Mouse (Mus musculus): ENCODE results near the gene Xiap. TPM values are rescaled to one million over a fixed set of nuclear protein-coding genes. Genes with fewer than 3 reads are reported as not detected.

Gene Xiap
- total RNA-seq, 1 experiment = 22.2 TPM

DNA sequence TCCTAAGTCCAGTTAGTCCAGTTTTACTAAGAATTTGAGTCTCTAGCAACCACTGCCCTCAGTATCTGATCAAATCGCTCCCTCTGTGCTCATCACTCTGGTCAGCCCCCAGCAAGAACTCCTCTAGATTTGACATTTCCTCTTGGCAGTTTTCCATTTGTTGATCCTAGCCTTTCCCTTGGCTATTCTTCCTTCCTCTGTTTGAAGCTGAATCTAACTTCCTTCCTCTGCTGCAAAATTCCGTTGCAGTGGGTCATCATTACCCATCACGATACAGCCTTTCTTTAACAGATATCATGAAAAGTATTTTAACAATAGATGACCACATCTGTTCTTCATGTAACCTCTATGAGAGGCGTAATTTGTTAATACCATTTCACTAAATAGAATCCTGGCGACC is 2.5 kb upstream of the Xiap start:
- Histone ChIP-seq H3K27ac (ENCODE audit: insufficient read depth, low read depth, low read length, poor library complexity, severe bottlenecking) (no peak overlapping the region), H3K4me3 (ENCODE audit: insufficient read depth in 1 of 2, low read depth in 1 of 2, low read length in 2 of 2, poor library complexity in 1 of 2, severe bottlenecking in 1 of 2) (no peak overlapping the region), H3K36me3 (ENCODE audit: control insufficient read depth, insufficient read depth, low read length, poor library complexity, severe bottlenecking) (no peaks in the 10 kb centered on the region), H3K9me3 (ENCODE audit: control insufficient read depth, insufficient read depth, low read depth, low read length) (no peaks in the 10 kb centered on the region), H3K4me1 (ENCODE audit: control insufficient read depth in 2 of 2, insufficient read depth in 2 of 2, low read length in 2 of 2, poor library complexity in 1 of 2) (no peaks in the 10 kb centered on the region), H3K9ac (ENCODE audit: insufficient read depth, low read depth, low read length, poor library complexity, severe bottlenecking) (no peak overlapping the region)
- TF ChIP-seq ZC3H11A (IDR thresholded peaks at IDR 0.05; ENCODE audit: borderline replicate concordance, low read depth, low read length) (no peak), HCFC1 (IDR thresholded peaks at IDR 0.05; ENCODE audit: borderline replicate concordance, insufficient read depth, low read length) (no peak), CHD2 (IDR thresholded peaks at IDR 0.05; ENCODE audit: low read depth, low read length) (no peak), ZNF384 (IDR thresholded peaks at IDR 0.05; ENCODE audit: low read depth, low read length) (no peak), MAFK (IDR thresholded peaks at IDR 0.05; ENCODE audit: insufficient read depth, low read depth, low read length) (no peak)
- in situ Hi-C loops (cut with MboI; ENCODE audit: low sequenced_read_pairs in 2 of 2, unreplicated experiment in 2 of 2) = loop anchor here in 1 of 2 experiments (25.0 kb wide), 1 partner anchor 95 kb away; no protein-coding TSS in a partner anchor
- no peak for DNase-seq (ENCODE audit: low read depth, low spot score)

DNA sequence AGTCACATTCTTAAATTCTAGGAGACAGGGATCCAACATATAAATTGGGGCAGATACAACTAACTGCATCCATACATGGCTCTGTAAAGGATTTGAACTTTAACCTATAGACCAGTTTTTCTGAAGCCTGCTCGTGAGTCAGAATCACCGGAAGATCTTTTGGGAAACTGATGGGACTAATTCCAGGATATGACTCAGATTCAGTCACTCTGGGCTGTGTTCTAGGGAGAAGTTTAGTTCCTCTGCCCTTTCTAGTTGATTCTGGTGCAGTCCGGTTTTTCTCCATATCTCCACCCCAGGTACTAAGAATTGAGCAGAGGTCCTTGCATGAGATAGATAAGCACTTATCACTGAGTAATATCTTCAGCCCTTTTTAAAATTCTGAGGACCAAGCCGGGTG is 1.6 kb upstream of the Xiap start:
- Histone ChIP-seq H3K9ac (ENCODE audit: insufficient read depth, low read depth, low read length, poor library complexity, severe bottlenecking) (no peak overlapping the region), H3K4me3 (ENCODE audit: insufficient read depth in 1 of 2, low read depth in 1 of 2, low read length in 2 of 2, poor library complexity in 1 of 2, severe bottlenecking in 1 of 2) (no peak overlapping the region), H3K27ac (ENCODE audit: insufficient read depth, low read depth, low read length, poor library complexity, severe bottlenecking) (no peak overlapping the region), H3K4me1 (ENCODE audit: control insufficient read depth in 2 of 2, insufficient read depth in 2 of 2, low read length in 2 of 2, poor library complexity in 1 of 2) (no peaks in the 10 kb centered on the region), H3K36me3 (ENCODE audit: control insufficient read depth, insufficient read depth, low read length, poor library complexity, severe bottlenecking) (no peaks in the 10 kb centered on the region), H3K9me3 (ENCODE audit: control insufficient read depth, insufficient read depth, low read depth, low read length) (no peaks in the 10 kb centered on the region)
- no peak for TF ChIP-seq CHD2 (IDR thresholded peaks at IDR 0.05; ENCODE audit: low read depth, low read length)
- TF ChIP-seq HCFC1 (IDR thresholded peaks at IDR 0.05; ENCODE audit: borderline replicate concordance, insufficient read depth, low read length) = no peak
- no peak for TF ChIP-seq ZC3H11A (IDR thresholded peaks at IDR 0.05; ENCODE audit: borderline replicate concordance, low read depth, low read length)
- no peak for TF ChIP-seq MAFK (IDR thresholded peaks at IDR 0.05; ENCODE audit: insufficient read depth, low read depth, low read length)
- no peak for TF ChIP-seq ZNF384 (IDR thresholded peaks at IDR 0.05; ENCODE audit: low read depth, low read length)
- in situ Hi-C loops (cut with MboI; ENCODE audit: low sequenced_read_pairs in 2 of 2, unreplicated experiment in 2 of 2) = loop anchor here in 1 of 2 experiments (25.0 kb wide), 1 partner anchor 96 kb away; no protein-coding TSS in a partner anchor
- no peak for DNase-seq (ENCODE audit: low read depth, low spot score)

DNA sequence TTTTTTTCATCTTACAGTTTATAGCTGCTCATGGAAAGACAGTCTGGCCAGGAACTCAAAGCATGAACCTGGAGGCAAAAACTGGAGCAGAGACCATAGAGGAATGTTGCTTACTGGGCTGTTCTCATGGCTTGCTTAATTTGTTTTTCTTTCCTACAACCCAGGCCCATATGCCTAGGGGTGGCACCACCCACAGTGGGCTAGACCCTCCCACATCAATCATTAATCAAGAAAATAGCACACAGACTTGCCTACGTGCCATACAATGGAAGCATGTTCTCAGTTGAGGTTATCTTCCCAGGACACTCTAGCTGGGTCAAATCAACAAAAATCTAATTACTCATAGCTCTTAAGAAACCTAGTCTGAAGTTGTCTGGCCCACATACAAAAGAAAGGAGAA is 4.1 kb downstream of the Xiap start:
- Histone ChIP-seq H3K4me1 (ENCODE audit: control insufficient read depth in 2 of 2, insufficient read depth in 2 of 2, low read length in 2 of 2, poor library complexity in 1 of 2) (0 out of 4 replicates have a peak, but pooled peaks cover 0 to 2% of the 10 kb centered on the region in 2 experiments), H3K4me3 (ENCODE audit: insufficient read depth in 1 of 2, low read depth in 1 of 2, low read length in 2 of 2, poor library complexity in 1 of 2, severe bottlenecking in 1 of 2) (no peak overlapping the region), H3K9ac (ENCODE audit: insufficient read depth, low read depth, low read length, poor library complexity, severe bottlenecking) (no peak overlapping the region), H3K27ac (ENCODE audit: insufficient read depth, low read depth, low read length, poor library complexity, severe bottlenecking) (no peak overlapping the region), H3K36me3 (ENCODE audit: control insufficient read depth, insufficient read depth, low read length, poor library complexity, severe bottlenecking) (no peaks in the 10 kb centered on the region), H3K9me3 (ENCODE audit: control insufficient read depth, insufficient read depth, low read depth, low read length) (no peaks in the 10 kb centered on the region)
- no peak for DNase-seq (ENCODE audit: low read depth, low spot score)
- in situ Hi-C loops (cut with MboI; ENCODE audit: low sequenced_read_pairs in 2 of 2, unreplicated experiment in 2 of 2) = loop anchor here in 1 of 2 experiments (25.0 kb wide), 1 partner anchor 101 kb away; no protein-coding TSS in a partner anchor
- no peak for TF ChIP-seq ZC3H11A (IDR thresholded peaks at IDR 0.05; ENCODE audit: borderline replicate concordance, low read depth, low read length)
- TF ChIP-seq MAFK (IDR thresholded peaks at IDR 0.05; ENCODE audit: insufficient read depth, low read depth, low read length) = no peak
- no peak for TF ChIP-seq CHD2 (IDR thresholded peaks at IDR 0.05; ENCODE audit: low read depth, low read length)
- no peak for TF ChIP-seq ZNF384 (IDR thresholded peaks at IDR 0.05; ENCODE audit: low read depth, low read length)
- no peak for TF ChIP-seq HCFC1 (IDR thresholded peaks at IDR 0.05; ENCODE audit: borderline replicate concordance, insufficient read depth, low read length)

DNA sequence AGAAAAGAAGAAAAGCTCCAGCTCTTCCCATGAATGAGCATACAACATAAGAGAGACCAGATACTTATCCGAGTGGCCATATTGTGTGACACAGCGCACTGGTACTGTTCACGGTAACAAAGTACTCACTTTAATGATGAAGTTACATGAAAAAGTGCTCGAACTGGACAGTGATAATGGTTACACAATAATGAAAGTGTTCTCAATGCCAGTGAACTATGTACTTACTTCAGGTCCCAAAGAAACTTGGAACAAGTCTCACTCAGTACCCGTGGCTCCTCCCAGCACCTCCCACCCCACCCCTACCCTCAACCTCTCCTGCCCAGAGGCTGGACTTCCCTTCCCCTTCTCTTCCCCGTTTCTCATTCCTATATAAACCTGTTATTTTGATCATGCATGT is 5.6 kb downstream of the Xiap start:
- Histone ChIP-seq H3K36me3 (ENCODE audit: control insufficient read depth, insufficient read depth, low read length, poor library complexity, severe bottlenecking) (no peaks in the 10 kb centered on the region), H3K9ac (ENCODE audit: insufficient read depth, low read depth, low read length, poor library complexity, severe bottlenecking) (no peak overlapping the region), H3K9me3 (ENCODE audit: control insufficient read depth, insufficient read depth, low read depth, low read length) (no peaks in the 10 kb centered on the region), H3K27ac (ENCODE audit: insufficient read depth, low read depth, low read length, poor library complexity, severe bottlenecking) (no peak overlapping the region), H3K4me1 (ENCODE audit: control insufficient read depth in 2 of 2, insufficient read depth in 2 of 2, low read length in 2 of 2, poor library complexity in 1 of 2) (0 out of 4 replicates have a peak, but pooled peaks cover 0 to 2% of the 10 kb centered on the region in 2 experiments), H3K4me3 (ENCODE audit: insufficient read depth in 1 of 2, low read depth in 1 of 2, low read length in 2 of 2, poor library complexity in 1 of 2, severe bottlenecking in 1 of 2) (no peak overlapping the region)
- DNase-seq (ENCODE audit: low read depth, low spot score) = no peak
- in situ Hi-C loops (cut with MboI; ENCODE audit: low sequenced_read_pairs in 2 of 2, unreplicated experiment in 2 of 2) = loop anchor here in 1 of 2 experiments (25.0 kb wide), 1 partner anchor 103 kb away; no protein-coding TSS in a partner anchor
- TF ChIP-seq HCFC1 (IDR thresholded peaks at IDR 0.05; ENCODE audit: borderline replicate concordance, insufficient read depth, low read length) = no peak
- TF ChIP-seq ZC3H11A (IDR thresholded peaks at IDR 0.05; ENCODE audit: borderline replicate concordance, low read depth, low read length) = no peak
- no peak for TF ChIP-seq MAFK (IDR thresholded peaks at IDR 0.05; ENCODE audit: insufficient read depth, low read depth, low read length)
- no peak for TF ChIP-seq CHD2 (IDR thresholded peaks at IDR 0.05; ENCODE audit: low read depth, low read length)
- TF ChIP-seq ZNF384 (IDR thresholded peaks at IDR 0.05; ENCODE audit: low read depth, low read length) = no peak
